Mouse (Mus musculus): ENCODE data around the gene Gm14744.
"Not testable (repeated sequence)": the region's sequence is repeated elsewhere in the genome, so short reads cannot be mapped to it uniquely, and the experiment has no call there.

Gm14744 gene

DNA sequence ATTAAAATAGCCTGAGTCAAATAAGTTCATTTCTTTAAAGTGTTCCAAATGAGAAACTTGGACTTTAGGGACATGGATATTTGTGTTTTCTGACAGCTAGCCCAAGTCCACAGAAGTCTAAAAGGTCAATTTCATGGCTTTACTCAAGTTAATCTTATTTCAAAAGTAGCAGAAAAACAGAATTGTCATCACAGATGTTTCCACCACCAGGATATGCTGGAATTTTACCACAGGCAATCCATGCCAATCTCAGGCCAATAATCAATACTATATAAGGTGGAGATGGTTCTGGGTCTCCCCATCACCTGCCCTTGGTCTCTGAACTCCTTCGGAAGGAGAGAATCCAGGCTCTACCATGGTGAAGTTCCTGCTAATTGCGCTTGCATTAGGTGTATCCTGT, at the start of gene Gm14744:
Gene Gm14744, plus strand, starts transcription at position 301 of the 400 bp plus-strand sequence.
- not testable (repeated sequence) for DNase-seq

GRCm38 (mm10) chrX:77853523-77853922, 11.0 kb upstream of the Gm14744 start, which contains the start of gene Pbsn:
Gene Pbsn, minus strand, starts transcription at chrX:77853623.
- no peak for DNase-seq

DNA sequence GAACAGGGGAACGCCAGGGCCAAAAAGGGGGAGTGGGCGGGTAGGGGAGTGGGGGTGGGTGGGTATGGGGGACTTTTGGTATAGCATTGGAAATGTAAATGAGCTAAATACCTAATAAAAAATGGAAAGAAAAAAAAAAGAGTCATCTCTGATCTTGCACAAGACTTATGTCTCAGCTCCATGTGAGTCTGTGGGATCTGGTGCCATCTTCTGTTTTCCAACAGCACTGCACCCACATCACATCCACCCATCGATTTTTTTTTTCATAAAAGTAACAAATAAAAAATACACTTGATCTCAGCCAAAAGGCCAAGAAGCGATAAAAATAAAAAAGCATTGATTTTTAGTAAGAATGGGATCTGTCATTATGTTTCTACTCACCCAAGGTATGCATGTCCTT, 15.5 kb downstream of the Gm14744 start:
- not testable (repeated sequence) for DNase-seq
